Mouse (Mus musculus) cerebellum, adult 2 months (tissue): ENCODE data around the gene Fancl. TPM values are rescaled to one million over a fixed set of nuclear protein-coding genes. Genes with fewer than 3 reads are reported as not detected.
A peak's percentile ranks its signal among the peaks of the same experiment; 100 is the strongest.

Source experiments
- DNase-seq, 2 experiments: peaks; one replicate each; pipeline ENCODE4 v3.0.0; 2021
- H3K27ac ChIP-seq: fragments of 200-500 bp; 2 replicates; pipeline ENCODE4 v1.5.1; 2012; ENCODE audit warnings: low read length, control low read depth, inconsistent platforms; ENCODE audit not compliant: insufficient read depth
- H3K27me3 ChIP-seq: fragments of 200-500 bp; 2 replicates; pipeline ENCODE4 v1.6.1; 2012; ENCODE audit warnings: inconsistent platforms, mild to moderate bottlenecking, low read length, moderate library complexity; ENCODE audit not compliant: control insufficient read depth, insufficient read depth
- H3K4me1 ChIP-seq: fragments of 200-500 bp; 2 replicates; pipeline ENCODE4 v1.6.1; 2011; ENCODE audit warnings: low read length; ENCODE audit not compliant: control insufficient read depth, insufficient read depth
- H3K4me3 ChIP-seq: fragments of 200-500 bp; replicated peaks from 2 replicates; pipeline ENCODE3; 2011; ENCODE audit warnings: mild to moderate bottlenecking, low read depth, low read length, control low read depth; ENCODE audit not compliant: insufficient read depth
- CTCF ChIP-seq: fragments of 200-500 bp; IDR thresholded peaks from 2 replicates; pipeline ENCODE4 v1.5.1; 2011; ENCODE audit warnings: low read depth, mild to moderate bottlenecking, control low read depth, low read length, moderate library complexity, borderline replicate concordance; ENCODE audit not compliant: insufficient read depth
- POLR2A ChIP-seq: fragments of 200-500 bp; IDR thresholded peaks from 2 replicates; pipeline ENCODE4 v1.6.1; 2011; ENCODE audit warnings: low read length, control low read depth, borderline replicate concordance; ENCODE audit not compliant: insufficient read depth
- WGBS: fragments of 180-500 bp; shearing (Covaris S2); methylation state at CpG from one replicate; pipeline ENCODE4 v1.1.7; 2018; 5-methylcytosine and 5-hydroxymethylcytosine counted together
- polyA plus RNA-seq: library from polyadenylated mRNA; depleted of rRNA; stranded (reverse); fragments of >200 nt; gene quantifications from 2 replicates; pipeline ENCODE4 v1.2.3, GENCODE M21; 2012

Fancl gene
- polyA plus RNA-seq, 1 experiment, result 5.9 TPM

DNA sequence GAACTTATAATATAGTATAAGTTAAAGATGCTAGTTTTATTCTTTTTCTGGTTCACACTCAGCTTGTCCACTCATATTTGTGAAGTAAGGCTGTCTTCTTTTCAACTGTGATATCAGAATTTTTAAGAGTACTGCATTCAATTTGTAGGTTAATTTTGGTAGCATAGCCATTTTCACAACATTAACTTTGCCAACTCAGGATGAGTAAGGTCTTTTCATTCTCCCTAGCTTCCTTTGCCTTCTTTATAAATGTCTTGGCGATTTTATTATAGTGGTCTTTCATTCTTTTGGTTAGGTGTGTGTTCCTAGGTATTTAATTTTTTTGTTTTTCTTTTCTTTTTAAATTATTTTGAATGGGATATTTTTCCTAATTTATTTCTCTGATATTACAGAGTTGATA, 64.7 kb downstream of the Fancl start:
- 96% methylated on average over 1 of the region's 1 CpGs for WGBS
- DNase-seq, result no peak
- no peak overlapping the region for H3K4me3 ChIP-seq
- TF ChIP-seq CTCF (no peak), POLR2A (no peak)
- H3K27ac ChIP-seq, result no peak overlapping the region
- no peaks in the 10 kb centered on the region for H3K27me3 ChIP-seq
- 0 out of 2 replicates have a peak, but pooled peaks cover 3% of the 10 kb centered on the region for H3K4me1 ChIP-seq

DNA sequence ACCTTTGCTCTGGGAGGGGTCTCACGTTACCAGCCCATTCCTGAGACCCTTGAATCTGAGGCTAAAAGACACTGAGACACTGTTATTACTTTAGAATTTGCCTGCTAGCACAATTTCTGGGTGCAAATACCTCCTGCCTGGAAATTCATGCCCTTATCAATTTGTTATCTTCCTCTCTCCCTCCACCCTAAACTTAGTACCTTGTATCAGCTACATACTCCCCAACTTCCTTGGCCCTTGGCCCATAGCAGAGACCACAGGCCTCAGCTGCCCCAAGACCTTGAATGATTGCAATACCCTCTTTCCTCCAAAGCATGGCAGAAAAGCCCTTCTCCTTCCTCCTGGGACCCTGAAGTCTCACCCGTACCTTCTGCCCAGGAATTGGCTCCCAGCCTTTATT, 65.3 kb downstream of the Fancl start:
- no peak for TF ChIP-seq CTCF
- no peak for TF ChIP-seq POLR2A
- no peak for DNase-seq
- Histone ChIP-seq H3K27me3 (no peaks in the 10 kb centered on the region), H3K27ac (no peak overlapping the region), H3K4me3 (no peak overlapping the region), H3K4me1 (0 out of 2 replicates have a peak, but pooled peaks cover 3% of the 10 kb centered on the region)
- 82% methylated on average over 2 of the region's 2 CpGs for WGBS

DNA sequence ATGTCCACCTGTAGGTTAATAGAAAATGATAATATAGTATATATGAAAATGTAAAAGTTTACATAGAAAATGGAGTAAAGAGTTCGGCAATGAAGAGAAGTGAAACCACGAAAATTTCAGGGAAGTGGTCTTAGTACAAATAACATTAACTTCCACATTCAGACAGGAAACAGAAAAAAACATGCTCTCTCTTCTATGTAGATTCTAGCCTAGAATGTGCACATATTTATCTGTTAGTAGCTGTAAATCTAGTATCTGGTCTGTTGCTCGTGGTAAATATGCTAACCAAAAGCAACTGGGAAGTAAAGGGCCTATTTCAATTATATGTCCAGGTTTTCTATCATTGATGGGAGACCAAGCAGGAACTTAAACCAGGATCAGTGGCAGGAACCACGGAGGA, 66.8 kb downstream of the Fancl start:
- TF ChIP-seq CTCF (no peak), POLR2A (no peak)
- DNase-seq, result no peak
- 93% methylated on average over 4 of the region's 4 CpGs for WGBS

DNA sequence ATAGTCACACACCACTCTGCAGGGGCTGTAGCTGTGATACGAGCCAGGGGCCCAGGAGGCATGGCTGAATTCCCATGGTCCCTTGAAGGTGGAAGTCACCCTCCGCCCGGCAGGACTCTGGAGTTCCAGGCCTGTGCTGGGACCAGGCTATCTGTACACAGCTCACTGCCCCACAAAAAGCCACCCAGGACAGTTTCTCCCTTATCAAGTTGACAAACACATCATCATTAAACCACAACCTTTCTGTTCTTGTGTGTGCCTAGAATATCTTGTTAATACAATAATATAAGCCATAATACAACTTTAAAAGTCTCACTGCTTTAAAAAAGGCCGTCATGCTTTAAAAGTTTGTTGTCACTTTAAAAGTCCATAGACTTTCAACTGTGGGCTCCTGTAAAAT, 68.1 kb downstream of the Fancl start:
- TF ChIP-seq CTCF, result no peak
- TF ChIP-seq POLR2A, result no peak
- H3K27ac ChIP-seq, result no peak overlapping the region
- H3K27me3 ChIP-seq, result no peaks in the 10 kb centered on the region
- H3K4me1 ChIP-seq, result 0 out of 2 replicates have a peak, but pooled peaks cover 3% of the 10 kb centered on the region
- no peak overlapping the region for H3K4me3 ChIP-seq
- DNase-seq, result no peak
- 72% methylated on average over 4 of the region's 4 CpGs for WGBS

More for the DNA sequence above, 66.8 kb downstream of the Fancl start:
- Histone ChIP-seq H3K4me1 (0 out of 2 replicates have a peak, but pooled peaks cover 3% of the 10 kb centered on the region), H3K4me3 (no peak overlapping the region), H3K27ac (no peak overlapping the region), H3K27me3 (no peaks in the 10 kb centered on the region)

DNA sequence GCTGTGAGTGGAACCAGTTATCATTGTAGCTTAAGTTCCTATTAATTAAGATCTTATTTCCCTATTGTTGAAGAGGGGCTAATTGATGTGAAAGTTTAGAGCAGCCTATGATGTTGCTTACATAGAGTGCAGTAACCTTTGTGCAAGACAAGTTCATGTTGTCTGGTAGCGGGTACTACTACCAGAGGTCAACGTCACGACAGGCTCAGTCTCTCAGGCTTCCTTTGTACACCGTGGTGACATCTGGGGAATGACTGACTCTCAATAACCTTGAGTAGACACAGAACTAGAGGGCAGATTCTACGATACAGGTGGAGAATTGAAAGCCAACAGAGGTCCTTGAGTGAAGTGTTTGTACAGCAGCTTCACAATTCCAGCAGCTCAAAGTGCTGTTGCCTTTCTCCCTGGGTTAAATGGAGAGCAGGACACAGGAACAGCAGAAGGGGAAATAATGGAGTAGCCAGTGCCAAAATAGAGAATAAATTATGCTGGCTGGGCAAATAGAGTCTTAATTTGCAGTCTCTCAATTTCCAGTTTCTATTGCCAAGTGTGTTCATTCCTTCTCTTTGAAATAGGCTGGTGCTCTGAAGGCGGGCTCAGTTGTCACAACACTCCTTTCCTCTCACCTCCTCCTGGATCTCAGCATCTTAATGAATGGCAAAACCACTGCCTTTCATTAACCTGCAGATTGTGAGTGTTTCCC, 91.3 kb downstream of the Fancl start:
- WGBS, result 80% methylated on average over 6 of the region's 6 CpGs
- no peak overlapping the region for H3K4me3 ChIP-seq
- no peaks in the 10 kb centered on the region for H3K27me3 ChIP-seq
- H3K4me1 ChIP-seq, result no peaks in the 10 kb centered on the region
- no peak overlapping the region for H3K27ac ChIP-seq
- no peak for TF ChIP-seq CTCF
- no peak for TF ChIP-seq POLR2A
- DNase-seq, result no peak

DNA sequence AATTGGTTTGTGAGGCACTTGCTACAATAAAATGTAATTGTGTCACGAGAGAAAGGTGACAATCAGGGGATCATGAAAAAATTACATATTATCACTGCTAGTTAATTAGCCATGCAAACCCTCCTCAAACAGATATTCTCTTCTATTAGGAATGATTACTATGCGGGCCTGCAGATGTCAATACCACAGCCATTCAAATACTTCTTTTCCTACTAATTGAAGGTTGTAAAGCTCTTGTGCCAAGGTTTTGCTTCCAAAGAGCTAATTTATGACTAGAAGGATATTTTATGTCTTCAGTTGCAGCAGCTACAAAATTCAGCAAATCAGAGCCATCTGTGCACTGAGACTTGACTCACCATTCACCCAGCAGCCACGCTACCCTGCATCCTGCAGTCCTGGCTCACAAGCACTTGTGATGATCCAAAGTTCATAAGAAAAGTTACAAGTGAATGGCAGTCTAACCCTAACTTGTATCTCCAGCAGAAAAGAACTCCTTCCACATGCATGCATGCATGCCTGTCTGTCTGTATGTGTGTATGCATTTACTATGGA, 95.8 kb downstream of the Fancl start:
- no peak overlapping the region for H3K4me3 ChIP-seq
- DNase-seq, result no peak
- no peaks in the 10 kb centered on the region for H3K4me1 ChIP-seq
- WGBS, result 80% methylated on average over 3 of the region's 3 CpGs
- H3K27me3 ChIP-seq, result no peaks in the 10 kb centered on the region
- TF ChIP-seq POLR2A, result no peak
- no peak for TF ChIP-seq CTCF
- H3K27ac ChIP-seq, result no peak overlapping the region

DNA sequence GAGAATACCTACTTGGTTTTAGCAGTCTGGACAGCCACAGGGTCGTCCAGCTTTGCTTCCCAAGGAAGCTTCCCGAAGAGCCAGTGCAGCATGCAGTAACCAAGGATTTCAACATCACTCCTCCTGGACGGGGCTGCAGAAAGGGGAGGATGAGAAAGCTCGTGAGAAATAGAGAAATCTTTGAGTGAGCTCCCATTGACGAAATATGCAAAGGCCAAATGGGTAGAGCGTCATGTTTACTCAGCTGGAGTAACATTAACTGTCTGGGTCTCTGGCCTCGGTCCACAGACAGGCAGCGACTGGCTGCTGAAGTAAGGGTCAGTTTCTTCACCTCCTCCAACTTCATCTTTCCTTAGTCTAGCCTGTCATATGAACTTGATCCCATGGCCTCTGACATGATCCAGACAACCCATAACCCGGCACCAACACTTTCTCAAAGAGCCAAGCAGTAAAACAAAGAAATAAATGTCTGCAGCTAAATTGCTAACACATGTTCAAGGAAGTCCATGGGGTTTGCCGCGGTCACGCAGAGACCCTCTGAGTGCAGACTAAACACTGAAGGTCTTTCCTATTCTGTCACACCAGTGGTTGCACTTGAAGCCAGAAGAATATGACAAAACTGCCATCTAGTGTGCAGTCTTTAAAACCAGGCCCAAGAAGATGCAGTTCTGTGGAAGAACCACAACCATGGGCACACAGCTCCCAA, 104.0 kb downstream of the Fancl start:
- no peak overlapping the region for H3K4me3 ChIP-seq
- TF ChIP-seq POLR2A (no peak), CTCF (peak; percentile 34; the same call in 1 of the 2 replicates)
- H3K27me3 ChIP-seq, result no peaks in the 10 kb centered on the region
- no peak overlapping the region for H3K27ac ChIP-seq
- peak in 1 of 2 experiments; percentile 15 for DNase-seq
- no peaks in the 10 kb centered on the region for H3K4me1 ChIP-seq
- 78% methylated on average over 12 of the region's 12 CpGs for WGBS
